ENCODE assay signal across 13 mouse cellular contexts in the genomic region with DNA sequence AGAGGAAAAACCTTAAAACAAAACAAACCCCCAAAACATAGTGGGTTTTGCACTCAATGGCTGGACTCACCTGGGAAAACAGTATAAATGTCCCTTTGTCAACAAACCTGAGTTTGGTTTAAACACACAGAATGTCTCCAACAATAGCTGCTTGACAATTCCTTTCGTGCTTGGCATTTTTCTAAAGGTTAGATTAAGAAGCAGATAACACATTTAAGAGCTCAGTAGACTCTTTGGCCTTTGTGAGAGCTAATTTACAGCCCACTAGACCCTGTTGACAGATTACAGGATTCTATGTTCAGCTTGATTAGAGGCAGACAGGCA.
A peak's percentile ranks its signal among the peaks of the same experiment; 100 is the strongest.
DNase-seq lines count a peak whose midpoint lies in the region; ATAC-seq lines count a peak whose summit lies in the region.
"Had no signal": no experiment of that assay in that cellular context is flagged by ENCODE, and none has a peak within 500 bp of the region (broad histone marks: within the 10 kb centered on the region; RNA-seq: fewer than 3 reads in every experiment).

No protein-coding gene starts in this region.

- H3K27me3 ChIP-seq in heart, embryonic 10.5 days (ENCODE audit: insufficient read depth, poor library complexity, severe bottlenecking): no peaks in the 10 kb centered on the region
- no peaks in the 10 kb centered on the region for H3K27me3 ChIP-seq in kidney, embryonic 16.5 days (ENCODE audit: insufficient read depth, low read length)
- no peaks in the 10 kb centered on the region for H3K27me3 ChIP-seq in embryonic facial prominence, embryonic 10.5 days (replicated peaks; ENCODE audit: low read depth, poor library complexity, severe bottlenecking)
- H3K27me3 ChIP-seq: midbrain, embryonic 12.5 days had no signal

- H3K27ac ChIP-seq in heart, embryonic 10.5 days: peak overlapping the region; percentile 77
- peak overlapping the region; percentile 87 for H3K27ac ChIP-seq in kidney, embryonic 16.5 days (ENCODE audit: low read length)
- peak overlapping the region; percentile 81 for H3K27ac ChIP-seq in embryonic facial prominence, embryonic 10.5 days (replicated peaks)
- H3K27ac ChIP-seq: liver, embryonic 14.5 days; midbrain, embryonic 12.5 days had no signal

- H3K4me2 ChIP-seq in kidney, embryonic 16.5 days (replicated peaks; ENCODE audit: low read depth, low read length): no peak overlapping the region
- H3K4me2 ChIP-seq: midbrain, embryonic 12.5 days had no signal

- no peaks in the 10 kb centered on the region for H3K9me3 ChIP-seq in heart, embryonic 10.5 days
- no peaks in the 10 kb centered on the region for H3K9me3 ChIP-seq in kidney, embryonic 16.5 days (ENCODE audit: low read length)
- H3K9me3 ChIP-seq in embryonic facial prominence, embryonic 10.5 days: no peaks in the 10 kb centered on the region
- H3K9me3 ChIP-seq: midbrain, embryonic 12.5 days had no signal

- WGBS in heart, embryonic 10.5 days: 18% methylated on average over 1 of the region's 1 CpGs
- WGBS in kidney, embryonic 16.5 days: 11% methylated on average over 1 of the region's 1 CpGs
- 20% methylated on average over 1 of the region's 1 CpGs for WGBS in embryonic facial prominence, embryonic 10.5 days

- no peak overlapping the region for H3K4me3 ChIP-seq in heart, embryonic 10.5 days
- H3K4me3 ChIP-seq in kidney, embryonic 16.5 days (ENCODE audit: low read length): no peak overlapping the region
- H3K4me3 ChIP-seq in embryonic facial prominence, embryonic 10.5 days: peak overlapping the region; percentile 9; the same call in 1 of the 2 replicates
- H3K4me3 ChIP-seq: midbrain, embryonic 12.5 days had no signal

- 0 out of 2 replicates have a peak overlapping the region, but pooled peaks have one; percentile 22 for H3K9ac ChIP-seq in kidney, embryonic 16.5 days (replicated peaks; ENCODE audit: low read length)
- H3K9ac ChIP-seq: liver, embryonic 14.5 days; midbrain, embryonic 12.5 days had no signal

- no peak for DNase-seq in heart, embryonic 10.5 days (ENCODE audit: low spot score)
- no peak for DNase-seq in heart, adult 11 months
- DNase-seq in kidney, postnatal 25 days: no peak
- DNase-seq in embryonic facial prominence, embryonic 10.5 days (ENCODE audit: low spot score): no peak
- DNase-seq in hindlimb bud, embryonic 11.5 days (ENCODE audit: extremely low spot score, low read depth, low spot score): peak; percentile 69
- no peak for DNase-seq in thymus, postnatal 36 days
- DNase-seq: cerebellum, postnatal 36 days; thymus, adult 18-20 months had no signal

- peaks cover 51% of the 10 kb centered on the region for H3K4me1 ChIP-seq in heart, embryonic 10.5 days
- H3K4me1 ChIP-seq in kidney, embryonic 16.5 days (ENCODE audit: insufficient read depth, low read length): peaks cover 35% of the 10 kb centered on the region
- peaks cover 43% of the 10 kb centered on the region for H3K4me1 ChIP-seq in embryonic facial prominence, embryonic 10.5 days

- ATAC-seq in kidney, embryonic 16.5 days (ENCODE audit: low FRiP score, low TSS enrichment): peak; percentile 66; the same call in 1 of the 2 replicates
- ATAC-seq in activated CD4-positive, CD25-positive, alpha-beta regulatory T cell, adult 4 months: no peak
- ATAC-seq: intestine, postnatal 0 days had no signal

- no peaks in the 10 kb centered on the region for H3K36me3 ChIP-seq in heart, embryonic 10.5 days
- H3K36me3 ChIP-seq in kidney, embryonic 16.5 days (ENCODE audit: insufficient read depth, low read length): no peaks in the 10 kb centered on the region
- no peaks in the 10 kb centered on the region for H3K36me3 ChIP-seq in embryonic facial prominence, embryonic 10.5 days (replicated peaks)
- H3K36me3 ChIP-seq: midbrain, embryonic 12.5 days had no signal
